Mouse (Mus musculus): ENCODE data around the gene Ola1. TPM values are rescaled to one million over a fixed set of nuclear protein-coding genes. Genes with fewer than 3 reads are reported as not detected.

Ola1 gene
- 84.5 and 86.3 TPM in 2 replicates for polyA plus RNA-seq (2016; fragmentation: Nextera tagmentation; extraction: Ambion mirVana)

- H3K4me1 ChIP-seq: peaks cover 3% of the 10 kb centered on the region; the same call in 1 of the 2 replicates
- H3K27me3 ChIP-seq (replicated peaks): no peaks in the 10 kb centered on the region
- 90% methylated on average over 5 of the region's 5 CpGs for WGBS
- H3K4me3 ChIP-seq: no peak within 1 kb of the TSS
- no peaks in the 10 kb centered on the region for H3K36me3 ChIP-seq
- no peak within 1 kb of the TSS for H3K27ac ChIP-seq
- no peak for ATAC-seq (ENCODE audit: low FRiP score, low read depth)
- no peak within 1 kb of the TSS for H3K4me2 ChIP-seq (replicated peaks)
- no peak within 1 kb of the TSS for H3K9ac ChIP-seq
- H3K9me3 ChIP-seq: no peaks in the 10 kb centered on the region
Observed at GRCm38 (mm10) chr2:73218913-73219312, at the start of gene Ola1. Gene Ola1, minus strand, starts transcription at chr2:73218924.

- H3K9me3 ChIP-seq: no peaks in the 10 kb centered on the region
- no peak for ATAC-seq (ENCODE audit: low FRiP score, low read depth)
- no peak overlapping the region for H3K27ac ChIP-seq
- H3K4me1 ChIP-seq: peaks cover 30% of the 10 kb centered on the region
- 0% methylated on average over 12 of the region's 12 CpGs for WGBS
- no peaks in the 10 kb centered on the region for H3K36me3 ChIP-seq
- no peak overlapping the region for H3K4me2 ChIP-seq (replicated peaks)
- H3K9ac ChIP-seq: no peak overlapping the region
- no peak overlapping the region for H3K4me3 ChIP-seq
- H3K27me3 ChIP-seq (replicated peaks): peaks cover 93% of the 10 kb centered on the region
Observed at GRCm38 (mm10) chr2:73268281-73268680, 49.6 kb upstream of the Ola1 start.

DNA sequence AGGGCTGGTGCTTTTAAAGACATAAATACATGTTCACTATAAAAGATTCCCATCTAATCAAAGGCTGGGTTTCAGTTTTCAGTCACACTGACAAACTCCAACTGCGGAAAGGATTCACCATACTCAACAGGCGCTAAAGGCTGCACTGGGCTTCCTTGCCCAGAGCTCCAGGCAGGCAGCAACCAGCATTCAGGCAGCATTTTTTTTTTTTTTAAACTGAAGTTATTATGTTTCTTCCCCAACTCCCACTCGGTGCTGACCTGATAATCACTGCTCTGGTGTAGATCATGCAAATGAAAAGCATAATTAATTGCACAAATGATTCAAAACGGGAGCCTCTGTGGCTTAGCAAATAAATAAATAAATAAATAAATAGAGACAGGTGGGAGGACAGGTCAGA is 49.1 kb upstream of the Ola1 start:
- Histone ChIP-seq H3K9ac (no peak overlapping the region), H3K9me3 (no peaks in the 10 kb centered on the region), H3K4me1 (peaks cover 25% of the 10 kb centered on the region), H3K36me3 (no peaks in the 10 kb centered on the region), H3K27ac (no peak overlapping the region), H3K27me3 (replicated peaks) (peaks cover 93% of the 10 kb centered on the region), H3K4me3 (no peak overlapping the region), H3K4me2 (replicated peaks) (no peak overlapping the region)
- ATAC-seq (ENCODE audit: low FRiP score, low read depth): no peak
- WGBS: 1% methylated on average over 4 of the region's 4 CpGs

DNA sequence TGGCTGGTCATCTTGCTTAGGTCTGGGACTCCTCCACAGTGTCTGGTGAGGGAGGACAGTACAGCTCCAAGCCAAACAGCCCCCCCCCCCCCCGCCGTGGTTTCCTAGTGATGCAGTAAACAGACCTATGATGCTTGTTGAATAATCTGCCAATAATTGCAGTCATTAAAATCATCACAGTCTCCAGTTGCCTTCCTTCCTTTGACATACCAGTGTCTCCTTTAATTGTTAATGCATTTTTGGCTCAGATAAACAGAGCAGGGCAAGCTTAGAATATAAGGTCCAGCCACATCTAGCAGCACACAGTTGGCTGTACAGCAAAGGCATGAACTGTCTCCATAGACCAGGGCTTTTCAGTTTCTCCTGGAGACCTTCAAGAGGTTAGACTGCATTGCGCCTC is 48.5 kb upstream of the Ola1 start:
- Histone ChIP-seq H3K27ac (no peak overlapping the region), H3K9me3 (no peaks in the 10 kb centered on the region), H3K36me3 (no peaks in the 10 kb centered on the region), H3K27me3 (replicated peaks) (peaks cover 93% of the 10 kb centered on the region), H3K9ac (no peak overlapping the region), H3K4me3 (no peak overlapping the region), H3K4me2 (replicated peaks) (no peak overlapping the region), H3K4me1 (peaks cover 22% of the 10 kb centered on the region; the same call in 1 of the 2 replicates)
- WGBS: 14% methylated on average over 3 of the region's 3 CpGs
- ATAC-seq (ENCODE audit: low FRiP score, low read depth): no peak

DNA sequence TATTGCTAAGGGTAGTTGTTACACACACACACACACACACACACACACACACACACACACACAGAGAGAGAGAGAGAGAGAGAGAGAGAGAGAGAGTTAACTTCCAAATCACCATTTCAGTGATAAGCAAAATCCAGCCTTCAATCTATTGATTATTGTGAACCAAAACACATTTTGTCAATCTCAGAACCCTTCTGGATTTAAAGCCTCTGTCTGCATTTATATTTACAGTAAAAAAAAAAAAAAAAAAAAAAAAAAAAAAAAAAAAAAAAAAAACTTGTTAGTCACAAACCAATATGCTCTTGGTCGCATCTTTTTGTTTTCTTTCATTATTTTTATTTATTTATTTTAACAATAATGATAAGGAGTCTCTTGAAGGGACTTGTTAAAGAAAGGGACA is 47.9 kb upstream of the Ola1 start:
- Histone ChIP-seq H3K9ac (no peak overlapping the region), H3K4me3 (no peak overlapping the region), H3K27ac (no peak overlapping the region), H3K36me3 (no peaks in the 10 kb centered on the region), H3K27me3 (replicated peaks) (peaks cover 94% of the 10 kb centered on the region), H3K9me3 (no peaks in the 10 kb centered on the region), H3K4me2 (replicated peaks) (no peak overlapping the region), H3K4me1 (peaks cover 18% of the 10 kb centered on the region; the same call in 1 of the 2 replicates)
- 56% methylated on average over 1 of the region's 1 CpGs for WGBS
- ATAC-seq (ENCODE audit: low FRiP score, low read depth): no peak

DNA sequence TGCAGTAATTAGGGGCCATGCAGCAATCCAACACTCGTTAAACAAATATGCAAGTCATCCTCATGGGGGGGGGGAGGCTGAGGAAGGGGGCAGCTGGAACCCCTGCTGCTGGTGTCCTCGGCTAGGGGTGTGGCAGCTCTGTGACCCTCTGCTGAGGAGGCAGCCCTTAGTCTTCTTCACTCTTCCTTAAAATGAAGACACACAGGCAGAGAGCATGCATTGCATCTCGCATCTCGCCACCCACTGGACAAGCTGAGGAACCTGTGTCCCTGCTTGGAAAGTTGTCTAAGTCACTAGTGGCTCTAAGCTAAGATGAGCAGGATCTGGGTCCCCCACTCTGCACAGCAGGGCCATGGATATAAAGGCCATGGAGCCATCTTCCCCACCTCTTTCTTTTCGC is 47.3 kb upstream of the Ola1 start:
- under 1% methylated on average over 5 of the region's 5 CpGs for WGBS

DNA sequence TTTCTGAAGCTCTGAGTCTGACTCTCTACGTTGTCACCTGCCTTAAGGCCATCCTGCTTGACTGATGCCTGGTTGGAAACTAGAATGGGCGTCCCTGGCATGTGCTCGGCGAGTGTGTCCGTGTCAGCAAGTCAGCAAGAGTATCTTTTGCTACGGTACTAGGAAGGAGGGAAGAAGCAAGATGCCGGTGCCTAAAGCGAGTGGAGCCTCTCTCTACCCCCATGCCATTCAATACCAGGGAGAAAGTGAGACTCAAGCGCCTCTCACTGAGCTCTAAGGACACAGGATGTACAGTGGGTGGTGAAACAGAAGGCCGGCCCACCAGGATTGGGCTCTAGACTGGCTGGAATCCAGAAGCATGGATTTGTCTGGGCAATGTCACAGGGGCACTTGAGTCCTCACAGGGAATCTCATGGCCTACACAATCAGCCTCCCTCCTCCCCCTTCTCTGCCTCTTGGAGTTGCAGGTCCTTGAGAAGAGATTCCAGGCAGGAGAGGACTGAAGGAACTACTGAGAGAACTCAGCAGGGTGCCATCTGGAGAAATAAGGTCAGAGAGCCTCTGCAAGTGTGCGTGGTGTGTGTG is 46.0 kb upstream of the Ola1 start:
- Histone ChIP-seq H3K9me3 (no peaks in the 10 kb centered on the region), H3K4me2 (replicated peaks) (peak overlapping the region; percentile 58), H3K4me1 (peaks cover 8% of the 10 kb centered on the region; the same call in 1 of the 2 replicates), H3K4me3 (peak overlapping the region; percentile 29; the same call in 1 of the 2 replicates), H3K27me3 (replicated peaks) (peaks cover 76% of the 10 kb centered on the region), H3K9ac (no peak overlapping the region), H3K27ac (no peak overlapping the region), H3K36me3 (no peaks in the 10 kb centered on the region)
- ATAC-seq (ENCODE audit: low FRiP score, low read depth): no peak
- WGBS: 10% methylated on average over 11 of the region's 11 CpGs

More for the DNA sequence above, 47.3 kb upstream of the Ola1 start:
- no peak overlapping the region for H3K4me3 ChIP-seq
- H3K9ac ChIP-seq: no peak overlapping the region
- peaks cover 89% of the 10 kb centered on the region for H3K27me3 ChIP-seq (replicated peaks)
- peaks cover 13% of the 10 kb centered on the region; the same call in 1 of the 2 replicates for H3K4me1 ChIP-seq
- no peak overlapping the region for H3K4me2 ChIP-seq (replicated peaks)
- ATAC-seq (ENCODE audit: low FRiP score, low read depth): peak; percentile 19; the same call in 1 of the 2 replicates
- H3K9me3 ChIP-seq: no peaks in the 10 kb centered on the region
- no peak overlapping the region for H3K27ac ChIP-seq
- no peaks in the 10 kb centered on the region for H3K36me3 ChIP-seq

DNA sequence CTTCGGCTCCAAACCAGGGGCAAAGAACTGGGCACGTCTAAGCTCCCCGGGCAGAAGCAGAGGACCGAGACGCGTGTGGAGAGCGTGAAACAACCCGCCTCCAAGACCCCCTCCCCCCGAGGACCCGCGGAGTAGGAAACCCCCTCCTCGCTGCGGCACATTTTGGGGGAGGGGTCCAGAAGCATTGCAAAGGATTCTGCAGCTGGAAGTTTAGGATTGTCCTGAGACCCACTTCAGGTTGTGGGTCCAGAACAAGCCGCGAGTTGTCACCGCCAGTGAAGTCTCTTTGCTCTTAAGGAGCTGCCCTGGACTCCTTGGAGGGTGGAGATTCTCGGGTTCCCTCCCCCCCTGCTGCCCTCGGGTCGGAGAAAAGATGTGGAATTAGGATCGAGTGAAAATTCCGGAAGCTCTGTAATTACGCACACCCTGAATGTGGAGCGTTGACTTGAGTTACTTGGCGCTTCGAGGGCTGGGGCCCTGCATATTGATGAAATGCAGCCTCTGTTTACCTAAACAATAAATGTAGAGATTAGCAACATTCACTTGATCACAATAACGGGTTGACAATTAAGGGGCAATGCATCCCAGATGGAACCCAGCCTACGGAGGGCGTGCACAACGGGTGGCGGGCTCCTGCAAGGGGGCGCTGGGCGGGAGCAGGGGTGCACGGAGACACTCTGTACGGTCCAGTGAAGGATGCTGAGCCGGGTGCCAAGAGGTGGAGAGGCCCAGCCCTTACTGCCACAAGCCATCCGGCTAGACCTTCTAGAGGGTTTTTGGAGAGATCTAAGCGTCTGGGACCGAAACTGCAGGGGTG is 45.3 kb upstream of the Ola1 start:
- Histone ChIP-seq H3K4me2 (replicated peaks) (peak overlapping the region; percentile 58), H3K4me3 (peak overlapping the region; percentile 29), H3K36me3 (no peaks in the 10 kb centered on the region), H3K4me1 (peaks cover 7% of the 10 kb centered on the region; the same call in 1 of the 2 replicates), H3K27me3 (replicated peaks) (peaks cover 69% of the 10 kb centered on the region), H3K9me3 (no peaks in the 10 kb centered on the region), H3K27ac (no peak overlapping the region), H3K9ac (no peak overlapping the region)
- WGBS: 1% methylated on average over 38 of the region's 38 CpGs
- no peak for ATAC-seq (ENCODE audit: low FRiP score, low read depth)

DNA sequence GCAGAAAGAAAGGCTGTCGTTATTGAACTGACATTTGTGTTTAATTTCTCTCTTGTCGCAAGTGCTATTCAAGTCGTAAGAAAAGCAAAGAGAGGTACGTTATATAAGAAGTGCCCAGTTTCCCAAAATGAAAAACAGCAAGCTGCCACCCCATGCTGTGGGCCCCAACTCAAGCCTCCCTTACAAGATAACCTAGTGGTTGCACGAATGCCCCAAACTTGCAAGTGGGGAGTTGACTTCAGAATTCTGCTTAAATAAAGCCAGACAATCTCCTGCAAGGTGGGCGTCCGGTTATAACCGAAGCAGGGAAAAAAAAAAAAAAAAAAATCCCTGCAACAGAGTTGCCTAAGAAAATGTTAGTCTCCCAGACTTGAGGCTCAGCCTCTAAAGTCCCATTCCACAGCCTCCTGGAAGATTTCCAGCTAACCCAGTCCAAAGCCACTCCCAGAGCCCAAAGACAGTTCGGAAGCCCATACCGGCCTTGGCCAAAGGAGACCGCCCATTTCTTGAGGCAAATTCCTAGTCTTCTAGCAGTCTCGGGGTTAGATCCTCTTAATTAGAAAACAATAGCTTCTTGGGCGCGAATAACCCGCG is 44.5 kb upstream of the Ola1 start:
- no peak for ATAC-seq (ENCODE audit: low FRiP score, low read depth)
- H3K9me3 ChIP-seq: no peaks in the 10 kb centered on the region
- no peaks in the 10 kb centered on the region for H3K36me3 ChIP-seq
- no peak overlapping the region for H3K27ac ChIP-seq
- peaks cover 63% of the 10 kb centered on the region for H3K27me3 ChIP-seq (replicated peaks)
- no peak overlapping the region for H3K9ac ChIP-seq
- peak overlapping the region; percentile 29 for H3K4me3 ChIP-seq
- H3K4me1 ChIP-seq: peaks cover 7% of the 10 kb centered on the region; the same call in 1 of the 2 replicates
- 7% methylated on average over 16 of the region's 16 CpGs for WGBS
- H3K4me2 ChIP-seq (replicated peaks): peak overlapping the region; percentile 58

GRCm38 (mm10) chr2:73248701-73249100 is 30.0 kb upstream of the Ola1 start:
- Histone ChIP-seq H3K9ac (no peak overlapping the region), H3K9me3 (no peaks in the 10 kb centered on the region), H3K27me3 (replicated peaks) (no peaks in the 10 kb centered on the region), H3K27ac (no peak overlapping the region), H3K36me3 (no peaks in the 10 kb centered on the region), H3K4me3 (no peak overlapping the region), H3K4me2 (replicated peaks) (no peak overlapping the region), H3K4me1 (no peaks in the 10 kb centered on the region)
- ATAC-seq (ENCODE audit: low FRiP score, low read depth): no peak
- WGBS: 47% methylated on average over 4 of the region's 4 CpGs

DNA sequence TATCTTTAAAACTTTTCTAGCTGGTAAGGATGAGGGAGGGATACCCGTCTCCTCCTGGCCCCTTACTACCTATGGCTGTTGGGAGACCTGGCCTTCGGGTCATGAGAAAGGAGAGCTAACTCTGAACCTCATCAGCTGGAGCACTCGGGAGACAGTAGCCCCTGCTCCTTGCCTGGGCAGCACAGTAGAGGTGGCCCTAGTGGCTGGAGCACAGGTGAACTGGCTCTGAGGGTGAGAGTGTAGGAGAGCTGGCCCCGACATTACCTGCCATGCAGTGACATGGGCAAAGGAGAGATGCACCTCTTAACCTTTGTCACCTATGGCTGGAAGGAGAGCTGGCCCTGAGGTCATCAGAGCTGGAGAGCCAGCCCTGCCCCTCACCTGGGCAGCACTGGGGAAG is 22.6 kb upstream of the Ola1 start:
- H3K27ac ChIP-seq: no peak overlapping the region
- H3K27me3 ChIP-seq (replicated peaks): no peaks in the 10 kb centered on the region
- H3K4me1 ChIP-seq: no peaks in the 10 kb centered on the region
- H3K4me3 ChIP-seq: no peak overlapping the region
- H3K4me2 ChIP-seq (replicated peaks): no peak overlapping the region
- 88% methylated on average over 4 of the region's 4 CpGs for WGBS
- ATAC-seq (ENCODE audit: low FRiP score, low read depth): no peak
- H3K9me3 ChIP-seq: no peaks in the 10 kb centered on the region
- H3K9ac ChIP-seq: no peak overlapping the region
- no peaks in the 10 kb centered on the region for H3K36me3 ChIP-seq

DNA sequence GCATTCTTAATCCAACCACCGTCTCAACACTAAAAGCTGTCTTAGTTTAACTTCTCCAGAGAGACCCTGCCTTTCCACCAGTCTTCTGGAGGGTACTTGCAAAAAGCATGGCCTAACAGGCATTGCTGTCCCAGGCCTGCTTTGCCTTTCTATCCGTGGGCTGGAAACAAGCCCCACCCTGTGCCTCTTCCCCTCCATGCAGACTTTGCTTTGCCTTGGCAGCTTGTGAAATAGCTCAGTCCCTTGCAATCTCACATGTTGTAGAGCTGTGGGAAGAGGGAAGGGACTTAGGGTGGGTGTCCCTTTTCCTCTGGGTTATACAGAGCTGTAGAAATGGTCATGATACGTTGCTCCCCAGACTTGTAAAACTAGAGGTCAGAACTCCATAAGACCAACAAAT is 12.4 kb upstream of the Ola1 start:
- Histone ChIP-seq H3K36me3 (no peaks in the 10 kb centered on the region), H3K4me1 (no peaks in the 10 kb centered on the region), H3K27ac (no peak overlapping the region), H3K9me3 (no peaks in the 10 kb centered on the region), H3K4me2 (replicated peaks) (no peak overlapping the region), H3K9ac (no peak overlapping the region), H3K4me3 (no peak overlapping the region), H3K27me3 (replicated peaks) (no peaks in the 10 kb centered on the region)
- 69% methylated on average over 3 of the region's 3 CpGs for WGBS
- no peak for ATAC-seq (ENCODE audit: low FRiP score, low read depth)
